Mouse (Mus musculus) thymus, adult 2 months (tissue): ENCODE measurements around the gene Ccser2.

Experiments
- CTCF ChIP-seq: fragments of 200-500 bp; IDR thresholded peaks from 2 replicates; pipeline ENCODE4 v1.5.1; 2012; ENCODE audit warnings: mild to moderate bottlenecking, control low read depth, low read length, moderate library complexity, borderline replicate concordance; ENCODE audit not compliant: control insufficient read depth, poor library complexity, insufficient read depth; ENCODE audit errors: extremely low read depth
- POLR2A ChIP-seq: fragments of 200-500 bp; IDR thresholded peaks from 2 replicates; pipeline ENCODE4 v1.6.1; 2012; ENCODE audit warnings: mild to moderate bottlenecking, low read length, control low read depth, moderate library complexity; ENCODE audit not compliant: control insufficient read depth, poor library complexity, insufficient read depth; ENCODE audit errors: extremely low read depth

DNA sequence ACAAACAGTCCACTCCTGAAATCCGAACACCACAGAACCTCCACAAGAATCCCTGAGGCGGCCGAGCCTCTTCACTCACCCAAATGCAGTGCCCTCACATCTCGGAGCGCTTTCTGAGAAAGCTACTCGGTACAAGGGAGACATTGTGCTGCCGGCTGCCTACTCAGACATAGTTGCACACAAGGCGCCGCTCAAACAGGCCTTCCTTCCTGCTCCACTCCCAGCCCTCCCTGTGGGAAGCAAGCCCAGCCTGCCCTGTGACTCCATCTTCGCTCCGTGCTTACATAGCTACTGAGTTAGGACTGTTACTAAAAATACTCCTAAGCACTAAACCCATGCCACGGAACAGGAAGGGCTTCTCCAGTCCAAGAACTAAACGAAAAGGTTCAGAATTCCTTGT, 49.4 kb downstream of the Ccser2 start:
- TF ChIP-seq CTCF, result no peak
- no peak for TF ChIP-seq POLR2A
